Mouse (Mus musculus): ENCODE results near the gene Ankrd44.

Gene Ankrd44

DNA sequence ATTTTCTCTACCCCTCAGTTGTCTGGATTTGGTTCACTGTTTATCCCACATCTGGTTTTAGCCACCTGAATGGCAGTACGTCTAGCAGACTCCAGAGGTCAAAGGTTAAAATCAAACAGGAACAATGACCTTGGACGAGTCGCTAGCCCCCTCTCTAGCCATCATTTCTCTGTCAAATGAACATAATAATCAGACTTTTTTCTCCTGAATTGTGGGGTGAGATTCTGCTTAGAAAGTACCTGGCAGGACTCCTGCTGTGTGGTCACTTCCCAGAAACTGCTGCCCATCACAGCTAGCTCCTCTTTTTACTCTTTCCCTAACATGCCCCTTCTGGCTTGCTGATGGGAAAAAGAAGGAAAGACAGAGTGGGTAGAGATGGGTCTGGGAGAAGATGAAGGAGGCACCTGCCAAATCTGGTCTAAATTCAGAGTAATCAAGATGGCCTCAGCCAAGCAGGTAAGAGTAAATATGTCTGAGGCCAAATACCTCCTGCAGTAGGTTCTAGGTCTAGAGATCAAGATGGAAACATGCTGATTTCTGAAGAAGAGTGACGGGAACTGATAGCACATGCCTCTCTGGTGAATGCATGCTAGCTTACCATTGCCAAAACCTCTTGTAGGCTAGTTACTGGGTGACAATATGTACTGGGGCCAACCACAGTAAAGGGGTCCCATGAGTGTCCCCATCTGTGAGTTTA lies 117.6 kb downstream of the Ankrd44 start:
- no peak for DNase-seq

DNA sequence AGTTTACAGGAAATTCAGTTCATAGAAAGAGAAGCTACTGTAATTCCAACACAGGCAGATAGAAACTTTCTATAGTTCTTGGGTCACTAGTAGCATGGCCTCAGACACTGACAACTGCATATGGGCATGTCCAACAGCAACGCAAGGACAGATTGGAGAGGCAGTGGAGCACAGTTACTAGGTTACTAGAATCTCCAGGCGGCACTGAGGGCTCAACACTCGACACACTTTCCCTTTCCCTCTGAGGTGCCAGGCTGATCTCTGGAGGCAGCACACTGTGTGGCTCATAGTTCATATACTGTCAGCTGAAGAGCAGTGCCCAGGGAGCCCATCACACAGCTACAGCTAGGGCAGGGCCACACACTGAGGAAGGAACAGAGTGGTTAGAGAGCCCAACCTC lies 118.4 kb downstream of the Ankrd44 start:
- DNase-seq: no peak

DNA sequence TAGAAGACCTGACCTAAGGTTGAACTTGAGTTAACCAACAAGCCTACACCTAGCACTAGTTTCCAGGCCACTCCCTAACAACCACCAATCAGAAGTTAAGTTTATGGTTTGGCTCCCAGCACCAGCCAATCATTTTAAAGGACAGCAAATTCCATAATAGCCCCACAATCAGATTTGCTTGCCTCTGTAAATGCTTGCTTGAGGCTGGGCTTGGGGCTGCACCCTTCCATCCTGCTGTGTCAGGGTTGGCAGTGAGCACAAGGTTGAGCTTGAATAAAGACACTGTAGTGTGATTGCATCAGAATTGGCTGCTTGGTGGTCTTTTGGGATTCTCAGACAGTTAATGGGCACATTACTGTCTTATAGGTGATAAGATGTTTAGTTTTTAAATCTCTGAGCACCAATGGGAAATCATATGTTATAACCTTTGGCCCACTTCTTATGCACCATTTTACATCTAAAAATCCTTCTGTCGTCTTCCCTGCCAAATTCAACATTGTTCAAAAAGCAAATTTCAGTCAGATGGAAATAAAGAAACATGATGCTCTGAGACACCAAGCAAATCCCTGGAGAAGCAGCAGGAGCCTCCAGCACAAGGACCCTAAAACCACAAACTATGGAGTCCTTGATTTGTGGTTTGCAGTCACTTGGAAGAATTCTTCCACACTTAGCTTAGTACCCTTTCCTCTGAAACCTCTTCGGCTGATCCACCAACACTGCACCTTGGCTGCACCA lies 119.9 kb downstream of the Ankrd44 start:
- DNase-seq: no peak

DNA sequence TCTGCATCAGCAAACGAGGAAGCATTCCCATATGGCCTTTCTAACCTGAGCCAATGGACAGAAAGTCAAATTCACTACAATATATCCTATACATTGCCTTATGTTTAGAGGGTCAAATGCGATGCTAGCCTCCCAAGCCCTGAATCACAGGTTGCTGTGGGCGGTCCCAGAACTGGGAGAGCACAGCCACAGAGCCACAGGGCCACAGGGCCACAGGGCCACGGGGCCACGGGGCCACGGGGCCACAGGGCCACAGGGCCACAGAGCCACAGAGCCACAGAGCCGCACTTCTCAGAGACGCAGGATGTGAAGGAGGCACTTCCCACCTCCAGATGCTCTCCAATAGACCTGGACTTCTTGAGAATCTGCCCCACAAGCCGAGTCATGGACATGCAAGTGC lies 121.8 kb downstream of the Ankrd44 start:
- DNase-seq: no peak

DNA sequence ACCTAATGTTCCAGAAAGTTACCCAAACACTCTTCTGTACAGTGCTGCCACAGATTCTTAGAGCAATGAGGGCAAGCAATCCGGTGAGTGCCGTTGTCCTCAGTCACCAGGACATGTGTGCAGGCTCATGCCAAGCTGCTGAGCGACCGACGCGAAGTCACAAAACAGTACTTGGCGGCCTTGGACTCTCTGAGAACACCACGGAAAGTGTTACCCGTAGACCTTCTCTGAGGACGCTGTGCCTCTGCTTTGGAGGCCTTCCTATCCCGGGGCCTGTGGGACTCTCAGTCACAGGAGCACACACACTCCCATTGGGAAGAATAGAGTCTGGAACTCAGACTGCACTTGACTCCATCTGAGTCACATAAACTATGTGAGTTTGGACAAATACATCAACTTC lies 123.5 kb downstream of the Ankrd44 start:
- peak in 1 of 2 experiments; percentile 12 for DNase-seq

DNA sequence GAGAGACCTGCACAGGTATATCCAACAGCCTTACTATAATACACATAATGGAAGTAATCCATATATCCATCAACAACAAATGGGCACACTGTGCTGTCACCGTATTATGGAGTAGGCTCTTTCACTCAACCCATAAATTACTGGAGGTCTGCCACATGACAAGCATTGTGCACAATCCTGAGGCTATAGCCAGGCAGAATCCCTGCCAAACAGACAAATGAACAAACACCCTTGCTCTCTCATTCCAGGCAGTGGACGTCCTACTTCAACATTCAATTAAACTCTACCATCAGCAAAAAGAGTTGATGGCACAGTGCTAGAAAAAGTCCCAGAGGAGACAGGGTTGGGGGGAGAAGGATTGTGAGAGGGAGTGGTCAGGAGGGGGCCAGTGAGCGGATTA lies 124.9 kb downstream of the Ankrd44 start:
- DNase-seq: no peak

DNA sequence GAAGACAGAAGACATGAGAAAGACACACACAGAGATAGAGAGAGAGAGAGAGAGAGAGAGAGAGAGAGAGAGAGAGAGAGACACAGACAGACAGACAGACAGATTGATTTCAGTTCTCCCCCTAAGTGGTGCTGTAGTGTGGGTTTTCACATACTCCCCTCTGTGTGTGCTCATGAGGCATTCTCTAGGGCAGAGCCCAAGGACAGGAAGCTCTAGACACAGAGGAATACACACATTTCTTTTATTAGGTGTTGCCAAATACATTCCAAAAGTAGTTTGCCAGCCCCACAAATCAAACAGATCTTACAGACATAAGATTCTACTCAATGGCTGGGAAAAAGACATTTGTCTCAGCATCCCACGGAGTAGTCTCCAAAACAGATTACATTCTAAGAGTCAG lies 126.8 kb downstream of the Ankrd44 start:
- DNase-seq: no peak

DNA sequence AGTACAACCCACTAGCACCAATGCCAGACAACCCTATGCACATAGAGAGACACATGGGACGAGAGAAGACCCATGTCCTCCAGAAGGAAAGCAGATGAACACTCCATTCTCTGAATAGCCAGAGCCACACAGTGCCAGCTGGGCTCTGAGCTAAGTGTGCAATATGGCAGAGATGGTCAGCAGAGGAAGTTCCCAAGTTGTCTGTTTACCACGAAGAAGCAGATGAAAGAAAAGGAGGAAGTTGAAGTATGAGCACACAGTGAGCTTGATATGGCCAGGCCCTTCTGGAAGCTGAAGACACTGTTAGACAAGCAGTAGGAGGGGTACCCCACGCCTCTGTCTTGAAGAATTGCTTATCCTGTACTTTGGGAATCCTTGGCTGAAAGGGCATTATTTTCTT lies 127.8 kb downstream of the Ankrd44 start:
- no peak for DNase-seq

DNA sequence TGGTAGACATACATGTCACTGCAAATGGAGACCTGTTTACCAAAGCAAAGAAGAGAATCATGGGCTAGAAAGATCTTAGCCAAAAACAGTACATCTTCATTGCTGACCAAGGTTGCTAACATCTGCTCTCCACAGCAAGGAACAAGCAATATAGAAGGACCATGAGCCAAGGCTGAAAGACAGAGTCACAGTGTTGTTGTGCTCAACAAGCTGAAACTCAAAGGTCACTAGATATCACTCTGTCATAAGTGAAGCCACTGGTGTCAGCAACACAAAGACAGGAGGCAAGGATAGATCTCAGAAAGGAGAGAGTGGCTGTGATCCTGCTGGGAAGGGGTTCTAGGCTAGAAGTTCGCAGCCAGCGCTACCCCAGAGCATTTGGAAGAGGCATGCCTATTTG lies 131.5 kb downstream of the Ankrd44 start:
- DNase-seq: no peak

DNA sequence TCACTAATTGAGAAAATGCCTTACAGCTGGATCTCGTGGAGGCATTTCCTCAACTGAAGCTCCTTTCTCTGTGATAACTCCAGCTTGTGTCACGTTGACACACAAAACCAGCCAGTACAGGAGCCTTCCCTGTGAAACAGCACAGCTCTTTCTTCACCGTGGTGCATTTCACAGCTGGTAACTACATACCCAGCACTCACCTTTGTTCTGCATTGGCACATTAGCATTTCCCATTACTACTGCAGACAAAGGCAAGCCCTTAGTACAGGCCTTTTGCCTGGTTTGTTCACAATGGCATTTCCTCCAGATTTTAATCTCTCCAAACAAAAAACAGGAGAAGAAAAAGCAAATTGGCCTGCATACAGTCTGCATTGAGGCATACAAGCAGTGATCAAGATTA lies 134.8 kb downstream of the Ankrd44 start:
- DNase-seq: no peak

DNA sequence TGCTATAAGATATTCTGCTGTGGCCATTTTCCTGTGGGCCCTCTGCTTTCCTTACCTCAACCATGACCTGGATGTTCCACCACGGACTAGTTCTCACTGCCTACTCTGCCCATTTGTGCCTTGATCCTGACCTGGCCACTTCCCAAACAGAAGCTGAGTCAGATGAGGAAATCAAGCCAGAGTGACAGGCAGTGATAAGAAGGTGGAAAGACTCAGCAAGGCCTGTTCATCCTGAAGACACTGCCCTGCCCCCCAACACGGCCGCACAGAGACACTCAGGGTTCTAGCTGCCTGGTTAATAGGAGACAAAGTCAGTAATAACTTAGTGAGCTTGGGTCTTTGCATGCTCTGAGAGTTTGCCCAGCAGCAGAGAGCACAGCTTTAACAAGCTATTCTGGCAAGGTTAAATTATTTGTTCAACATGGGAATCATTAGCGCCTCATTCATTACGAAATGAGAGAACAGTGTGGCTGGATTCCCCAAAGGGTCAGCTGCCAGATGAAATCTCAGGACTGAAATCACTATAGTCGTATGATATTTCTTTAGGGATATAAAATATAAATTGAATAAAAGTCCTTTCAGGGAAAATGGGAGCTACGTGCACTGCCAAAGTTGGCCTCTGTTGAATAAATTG lies 136.7 kb downstream of the Ankrd44 start:
- DNase-seq: no peak

DNA sequence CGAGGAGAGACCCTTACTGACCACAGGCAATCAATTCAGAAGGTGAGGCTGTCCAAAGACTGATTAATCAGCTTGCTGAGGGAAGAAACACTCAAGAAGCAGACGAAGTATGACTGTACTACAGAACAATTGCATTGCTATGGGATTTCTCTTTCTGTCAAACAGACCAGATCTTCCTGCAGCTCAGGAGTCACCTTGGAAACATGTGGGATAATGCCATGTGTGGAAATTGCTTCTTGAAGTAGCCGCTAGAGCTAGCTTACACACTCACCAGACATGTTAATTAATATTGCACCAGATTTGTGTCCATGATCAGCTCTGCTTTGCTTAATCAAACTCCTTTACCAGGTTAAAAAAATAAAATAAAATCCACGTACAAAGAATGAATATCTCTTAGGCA lies 137.8 kb downstream of the Ankrd44 start:
- no peak for DNase-seq

DNA sequence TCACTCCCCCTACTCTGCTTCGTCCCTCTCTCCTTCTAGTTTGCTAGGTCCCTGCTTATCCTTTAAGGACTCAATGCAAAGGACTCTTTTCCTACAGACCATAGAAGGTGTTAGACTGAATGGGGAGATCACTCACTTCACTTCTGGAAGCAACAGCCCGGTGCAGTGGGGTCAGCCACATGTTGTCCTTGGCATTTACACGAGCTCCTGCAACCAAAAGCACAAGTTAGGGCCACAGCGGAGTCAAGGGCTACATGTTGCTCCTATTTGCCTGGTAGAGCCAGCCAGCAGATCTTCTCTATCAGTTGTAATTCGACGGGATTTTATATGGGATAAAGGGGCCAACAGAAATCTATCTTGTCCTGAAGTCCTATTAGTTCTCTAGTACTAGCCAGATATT lies 148.0 kb downstream of the Ankrd44 start:
- DNase-seq: no peak

DNA sequence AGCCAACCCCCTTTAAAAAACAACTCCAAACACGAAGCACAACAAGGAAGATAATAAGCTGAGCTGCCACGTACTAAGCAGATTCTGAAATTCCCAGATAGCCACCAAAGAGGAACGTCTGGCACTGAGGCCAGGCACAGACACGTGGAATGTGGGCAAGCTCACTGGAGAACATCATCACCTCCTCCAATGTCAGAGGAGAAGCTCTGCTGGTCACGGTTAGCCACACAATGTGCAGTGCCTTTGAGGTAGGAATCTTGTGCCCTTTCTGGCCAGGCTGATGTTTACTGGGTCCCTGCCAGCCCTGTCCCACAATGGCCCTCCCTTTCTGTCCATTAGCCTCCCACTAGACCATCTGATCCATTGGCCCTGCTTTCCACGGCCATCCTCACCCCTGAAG lies 149.1 kb downstream of the Ankrd44 start:
- no peak for DNase-seq

DNA sequence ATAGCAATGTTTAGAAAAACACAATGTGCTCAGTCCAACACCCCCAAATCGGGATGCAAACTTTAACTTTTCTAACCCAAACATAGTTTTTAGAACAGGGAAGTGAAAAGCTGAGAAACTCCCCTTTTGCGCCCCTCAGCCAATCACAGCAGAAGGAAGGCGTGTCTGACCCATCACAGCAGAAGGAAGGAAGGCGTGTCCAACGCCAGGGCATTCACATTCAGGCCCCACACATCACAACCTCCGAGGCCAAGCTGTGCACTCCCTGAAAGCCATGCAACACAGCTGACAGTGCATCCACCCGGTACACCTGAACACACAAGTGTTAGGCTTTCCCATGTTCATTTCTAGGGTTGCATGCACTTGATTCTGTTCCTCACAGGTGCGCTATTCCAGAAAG lies 150.1 kb downstream of the Ankrd44 start:
- no peak for DNase-seq

DNA sequence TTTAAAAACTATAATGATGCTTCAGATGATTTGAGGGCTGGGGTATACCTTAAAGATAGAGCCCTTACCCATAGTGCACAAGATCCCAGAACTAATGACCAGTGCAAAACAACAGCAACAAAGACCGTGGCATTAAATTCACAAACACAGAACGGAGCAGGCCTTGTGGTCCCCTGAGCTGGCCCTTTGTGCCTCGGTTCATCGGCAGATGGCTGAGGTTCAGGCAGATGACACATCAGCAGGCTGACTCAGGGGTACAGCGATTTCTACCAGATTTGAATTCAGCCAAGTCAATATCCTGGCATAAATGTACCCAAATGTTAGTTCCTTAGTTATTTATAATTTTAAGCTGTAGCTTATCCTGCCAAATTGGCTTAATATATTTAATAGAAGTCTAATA lies 153.3 kb downstream of the Ankrd44 start:
- peak in 1 of 2 experiments; percentile 26 for DNase-seq

DNA sequence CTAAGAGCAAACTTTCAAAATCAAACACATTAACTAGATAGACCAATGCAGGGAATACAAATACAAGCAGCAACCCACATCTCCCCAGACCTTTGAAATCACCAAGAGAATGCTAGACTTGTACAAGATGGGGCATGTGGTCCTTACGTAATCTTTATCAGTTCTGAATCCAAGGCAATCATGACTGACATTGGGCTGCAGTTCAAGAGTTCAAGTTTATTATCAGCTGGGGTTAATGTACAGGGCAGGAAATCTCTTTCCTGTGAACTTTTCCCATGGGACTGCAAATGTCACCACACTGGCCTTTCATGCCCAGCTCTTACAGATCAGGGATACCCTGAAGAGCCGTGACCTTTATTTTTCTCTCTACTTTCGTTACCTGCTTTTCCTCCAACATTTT lies 154.7 kb downstream of the Ankrd44 start:
- no peak for DNase-seq

DNA sequence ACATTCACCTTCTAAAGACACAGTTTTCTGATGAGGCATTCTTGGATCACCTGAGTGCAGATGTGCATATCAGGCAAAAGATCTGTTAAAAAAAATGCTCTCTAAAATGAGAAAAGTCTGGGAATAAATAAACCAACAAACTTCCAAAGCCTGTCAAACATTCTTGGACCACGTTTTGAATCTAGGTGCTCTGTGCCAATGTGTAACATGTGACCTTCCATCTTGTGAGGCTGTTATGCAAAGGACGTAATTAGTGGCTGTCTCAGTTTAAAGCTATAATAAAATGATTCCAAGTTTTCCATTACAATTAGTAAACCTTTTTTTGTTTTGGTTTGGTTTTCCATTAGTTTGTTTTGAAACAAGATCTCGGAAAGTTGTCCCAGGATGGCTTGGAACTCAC lies 159.0 kb downstream of the Ankrd44 start:
- no peak for DNase-seq

DNA sequence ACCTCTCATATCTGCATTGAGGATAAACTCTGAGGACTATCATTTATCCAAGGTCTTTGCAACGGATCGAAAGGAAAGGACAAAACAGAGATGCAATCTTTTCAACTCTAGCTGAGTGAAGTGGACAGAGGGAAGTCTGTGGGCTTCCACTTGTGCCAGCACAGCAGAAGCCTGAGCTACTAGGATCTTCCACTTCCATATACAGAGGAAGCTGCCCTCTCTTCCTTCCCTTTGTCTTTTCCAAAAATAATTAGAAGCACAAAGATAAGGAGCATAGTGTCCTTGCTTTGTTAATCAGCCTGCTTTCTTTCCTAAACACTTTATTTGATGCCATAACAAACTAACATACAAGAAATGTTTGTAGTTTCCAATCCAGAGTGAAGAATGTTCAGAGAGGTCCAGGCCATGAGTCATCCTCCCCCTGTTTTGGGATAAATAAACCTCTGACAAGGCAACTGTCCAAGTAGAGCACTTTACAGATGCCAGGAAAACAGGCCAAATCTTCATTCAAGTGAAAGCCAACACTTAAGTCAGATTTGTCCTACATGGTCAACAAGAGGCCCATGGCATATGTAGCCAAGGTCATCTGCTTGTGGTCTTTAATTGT lies 160.5 kb downstream of the Ankrd44 start:
- no peak for DNase-seq

DNA sequence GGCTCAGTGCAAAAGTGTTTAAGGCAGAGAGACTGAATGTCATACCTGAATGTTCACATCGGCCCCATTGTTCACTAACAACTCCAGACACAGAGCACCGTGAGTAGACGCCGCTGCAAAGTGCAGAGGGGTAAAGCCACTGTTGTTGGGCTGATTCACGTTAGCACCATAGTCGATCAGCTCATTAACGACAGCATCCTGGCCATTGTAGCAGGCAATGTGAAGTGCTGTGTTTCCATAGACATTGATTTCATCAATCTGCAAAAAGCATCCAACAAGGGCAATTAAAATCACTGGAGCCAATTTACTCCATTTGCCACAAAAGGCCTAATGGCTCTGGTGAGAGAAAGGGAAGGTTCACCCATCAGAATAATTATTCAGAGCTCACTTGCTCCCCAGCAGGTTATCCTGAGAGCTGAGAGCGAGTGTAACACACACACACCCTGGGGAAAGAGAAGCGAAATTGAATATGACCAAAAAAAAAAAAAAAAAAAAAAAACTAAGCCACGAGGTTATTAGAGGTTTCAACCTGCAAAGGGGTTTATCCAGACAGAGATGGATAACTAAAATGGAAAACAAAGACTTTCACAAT lies 163.9 kb downstream of the Ankrd44 start:
- no peak for DNase-seq

DNA sequence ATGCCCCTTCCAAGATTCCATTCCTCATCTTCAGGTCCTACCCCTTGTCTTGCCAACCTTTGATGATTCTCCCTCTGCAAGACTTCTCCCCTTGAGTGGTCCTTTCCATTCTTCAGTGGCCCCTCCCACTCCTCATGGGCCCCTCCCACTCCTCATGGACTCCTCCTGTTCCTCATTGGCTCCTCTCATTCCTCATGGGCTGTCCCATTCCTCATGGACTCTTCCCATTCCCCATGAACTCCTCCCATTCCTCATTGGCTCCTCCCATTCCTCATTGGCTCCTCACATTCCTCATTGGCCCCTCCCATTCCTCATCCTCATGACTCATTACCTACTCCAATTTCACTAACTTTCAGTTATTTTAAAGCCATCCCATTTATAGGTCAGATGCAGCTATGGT lies 166.3 kb downstream of the Ankrd44 start:
- no peak for DNase-seq

DNA sequence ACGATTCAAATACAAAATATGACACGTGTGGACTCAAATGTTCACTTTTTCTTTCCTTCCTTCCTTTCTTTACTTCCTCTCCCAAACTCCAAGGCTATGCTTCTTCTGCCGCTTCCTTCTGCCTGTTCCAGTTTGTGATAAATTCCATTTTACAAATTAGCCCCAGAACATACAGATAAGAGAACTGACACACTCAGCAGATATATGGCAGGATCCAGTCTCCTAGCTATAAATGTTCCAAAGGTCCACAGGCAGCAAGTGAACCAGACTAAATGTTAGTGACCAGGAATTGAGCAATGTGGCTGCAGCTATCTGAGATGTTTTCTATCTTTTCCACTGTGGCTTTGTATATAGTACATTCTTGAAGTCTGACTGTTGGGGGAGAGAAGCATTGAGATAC lies 168.9 kb downstream of the Ankrd44 start:
- DNase-seq: no peak

DNA sequence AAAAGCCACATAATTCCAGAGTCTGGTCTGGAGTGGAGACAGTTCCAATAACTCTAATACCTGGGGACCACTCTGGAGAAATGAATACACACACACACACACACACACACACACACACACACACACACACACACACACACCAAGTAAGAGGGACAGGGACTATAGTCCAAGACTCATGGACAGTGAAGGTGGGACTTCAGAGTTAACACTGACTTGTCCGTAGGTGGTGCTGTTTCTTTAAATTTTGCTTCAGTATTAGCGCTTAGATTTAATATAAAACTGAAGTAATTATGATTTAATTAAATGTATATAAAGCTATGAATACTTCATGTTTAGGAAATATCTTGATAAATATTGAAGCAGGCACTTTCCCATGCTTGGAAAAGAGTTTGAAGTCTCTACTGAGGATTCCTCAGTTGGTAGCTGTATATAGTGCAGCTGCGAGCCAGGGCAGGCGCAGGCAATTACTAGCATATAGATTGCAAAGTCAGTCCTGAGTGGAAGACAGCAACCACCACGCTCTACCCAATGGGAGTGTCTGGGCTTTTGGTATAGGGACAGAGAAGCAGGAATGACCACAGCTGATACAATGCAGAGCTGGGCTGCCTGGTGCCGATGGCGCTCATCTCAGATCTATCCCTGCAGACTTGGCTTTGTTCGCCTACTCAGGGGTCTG lies 170.4 kb downstream of the Ankrd44 start:
- no peak for DNase-seq

Data from cerebellum, postnatal 25 days (tissue).